Mouse (Mus musculus): ENCODE results near the gene Plac9a.

- TF ChIP-seq EP300 (IDR thresholded peaks at IDR 0.05; ENCODE audit: low read depth) (no peak), CTCF (IDR thresholded peaks at IDR 0.05; ENCODE audit: low read depth) (no peak)
These were observed 52.5 kb downstream of the Plac9a start for GRCm38 (mm10) chr14:25850433-25850832.
